Mouse (Mus musculus) testis, adult 2 months (tissue): ENCODE results near the gene Tmem151a. TPM values are rescaled to one million over a fixed set of nuclear protein-coding genes. Genes with fewer than 3 reads are reported as not detected.
A peak's percentile ranks its signal among the peaks of the same experiment; 100 is the strongest.

ENCODE experiments used
- H3K27ac ChIP-seq: fragments of 200-500 bp; 2 replicates; pipeline ENCODE4 v1.5.1; 2012; ENCODE audit warnings: low read depth, low read length; ENCODE audit not compliant: control insufficient read depth, insufficient read depth
- H3K27me3 ChIP-seq: fragments of 200-500 bp; 2 replicates; pipeline ENCODE4 v1.6.1; 2012; ENCODE audit warnings: mild to moderate bottlenecking, low read length, moderate library complexity; ENCODE audit not compliant: control insufficient read depth, insufficient read depth
- H3K36me3 ChIP-seq: fragments of 200-500 bp; 2 replicates; pipeline ENCODE4 v1.6.1; 2012; ENCODE audit warnings: mild to moderate bottlenecking, low read length; ENCODE audit not compliant: control insufficient read depth, insufficient read depth
- H3K4me1 ChIP-seq: fragments of 200-500 bp; 2 replicates; pipeline ENCODE4 v1.6.1; 2012; ENCODE audit warnings: low read length; ENCODE audit not compliant: control insufficient read depth, insufficient read depth
- H3K4me3 ChIP-seq: fragments of 200-500 bp; 2 replicates; pipeline ENCODE4 v1.5.1; 2012; ENCODE audit warnings: low read depth, mild to moderate bottlenecking, low read length, moderate library complexity, mixed read lengths; ENCODE audit not compliant: control insufficient read depth
- CTCF ChIP-seq: fragments of 200-500 bp; IDR thresholded peaks from 2 replicates; pipeline ENCODE4 v1.5.1; 2012; ENCODE audit warnings: low read depth, mild to moderate bottlenecking, inconsistent platforms, low read length, moderate library complexity; ENCODE audit not compliant: control insufficient read depth, insufficient read depth, insufficient replicate concordance
- POLR2A ChIP-seq: fragments of 200-500 bp; IDR thresholded peaks from 2 replicates; pipeline ENCODE4 v1.6.1; 2012; ENCODE audit warnings: low read depth, mild to moderate bottlenecking, inconsistent platforms, low read length, moderate library complexity; ENCODE audit not compliant: control insufficient read depth
- polyA plus RNA-seq: library from polyadenylated mRNA; depleted of rRNA; stranded (reverse); fragments of >200 nt; gene quantifications from 2 replicates; pipeline ENCODE4 v1.2.3, GENCODE M21; 2012

The Tmem151a gene
- polyA plus RNA-seq, 1 experiment, result 22.5 TPM

DNA sequence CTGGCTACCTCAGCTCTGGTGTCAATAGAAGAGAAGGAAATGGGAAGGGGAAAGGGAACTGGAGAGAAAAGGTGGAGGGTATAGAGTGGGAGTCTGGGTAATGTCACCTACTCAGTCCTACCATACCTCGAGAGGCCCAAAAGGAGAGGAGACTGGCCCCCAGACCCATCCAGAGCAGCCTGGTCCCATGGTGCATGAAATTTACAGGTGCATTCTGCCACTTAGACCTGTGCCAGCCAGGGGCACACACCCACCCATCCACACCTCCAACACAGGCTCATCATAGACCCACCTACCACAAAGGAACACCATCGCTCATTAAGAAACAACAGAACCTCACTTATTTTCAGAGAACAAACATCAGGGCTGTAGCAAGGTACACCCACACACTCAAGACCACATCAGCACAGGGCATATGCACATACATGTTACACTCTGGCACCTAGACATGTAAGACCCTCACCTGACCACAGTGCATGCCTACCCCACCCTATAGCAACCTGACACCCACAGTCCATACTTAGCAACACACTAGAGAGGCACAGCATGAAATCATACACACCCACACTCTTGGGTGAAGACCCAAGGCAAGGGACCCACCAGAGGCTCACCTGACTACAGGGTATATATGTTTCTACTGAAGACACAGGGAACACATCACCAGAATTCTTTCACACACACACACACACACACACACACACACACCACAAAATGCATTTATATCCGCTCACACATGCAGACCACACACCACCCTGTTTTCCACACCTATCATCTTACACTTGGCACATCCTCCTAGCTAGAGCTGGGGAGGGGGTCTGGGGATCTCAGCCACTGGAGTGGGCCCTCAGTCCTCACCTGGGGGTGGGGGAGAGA, 1.1 kb downstream of the Tmem151a start:
- H3K27me3 ChIP-seq, result no peaks in the 10 kb centered on the region; the same call in none of the 2 replicates
- TF ChIP-seq CTCF (no peak), POLR2A (no peak)
- peaks cover 20% of the 10 kb centered on the region for H3K4me1 ChIP-seq
- H3K4me3 ChIP-seq, result no peak overlapping the region
- H3K36me3 ChIP-seq, result no peaks in the 10 kb centered on the region
- H3K27ac ChIP-seq, result no peak overlapping the region

DNA sequence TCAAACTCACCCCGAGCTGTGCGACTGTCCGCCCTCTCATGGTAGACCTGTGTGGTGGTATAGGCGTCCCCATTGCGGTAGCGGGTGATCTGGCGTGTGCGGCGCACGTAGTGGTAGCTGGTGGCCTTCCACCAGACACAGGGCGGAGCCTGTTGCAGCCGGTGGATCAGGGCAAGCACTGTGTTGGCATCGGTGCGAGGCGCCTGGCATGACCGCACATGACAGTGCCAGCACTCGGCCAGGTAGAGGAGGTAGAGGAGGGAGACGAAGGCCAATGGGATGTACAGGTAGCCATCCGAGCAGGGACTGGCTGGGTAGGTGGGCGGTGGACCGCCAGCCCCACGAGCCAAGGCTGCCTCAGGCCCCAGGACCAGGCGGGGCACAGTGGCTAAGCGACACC, 2.7 kb downstream of the Tmem151a start:
- H3K36me3 ChIP-seq, result no peaks in the 10 kb centered on the region
- H3K27ac ChIP-seq, result no peak overlapping the region
- H3K4me3 ChIP-seq, result no peak overlapping the region
- H3K4me1 ChIP-seq, result peaks cover 12% of the 10 kb centered on the region
- TF ChIP-seq CTCF (no peak), POLR2A (no peak)
- no peaks in the 10 kb centered on the region; the same call in none of the 2 replicates for H3K27me3 ChIP-seq

DNA sequence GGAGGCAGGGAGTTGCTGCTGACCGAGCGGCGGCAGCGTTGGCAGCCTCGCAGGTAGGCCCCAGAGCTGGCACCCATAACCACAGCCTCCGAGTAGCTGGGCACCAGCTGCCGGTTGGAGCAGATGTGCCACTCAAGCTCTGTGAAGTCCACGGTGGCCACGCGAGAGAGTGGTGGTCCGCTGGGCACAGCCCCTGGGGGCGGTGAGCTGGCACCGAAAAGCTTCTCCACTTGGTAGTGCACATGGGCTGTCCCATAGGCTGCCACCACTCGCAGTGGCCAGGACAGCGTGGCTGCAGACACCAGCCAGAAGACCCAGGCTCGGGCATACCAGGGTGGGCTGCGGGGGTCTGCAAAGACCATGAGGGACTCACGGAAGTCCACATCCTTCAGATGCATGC, 3.3 kb downstream of the Tmem151a start:
- H3K4me3 ChIP-seq, result no peak overlapping the region
- TF ChIP-seq CTCF (no peak), POLR2A (no peak)
- no peak overlapping the region for H3K27ac ChIP-seq
- no peaks in the 10 kb centered on the region for H3K36me3 ChIP-seq
- no peaks in the 10 kb centered on the region; the same call in none of the 2 replicates for H3K27me3 ChIP-seq
- peaks cover 6% of the 10 kb centered on the region for H3K4me1 ChIP-seq

DNA sequence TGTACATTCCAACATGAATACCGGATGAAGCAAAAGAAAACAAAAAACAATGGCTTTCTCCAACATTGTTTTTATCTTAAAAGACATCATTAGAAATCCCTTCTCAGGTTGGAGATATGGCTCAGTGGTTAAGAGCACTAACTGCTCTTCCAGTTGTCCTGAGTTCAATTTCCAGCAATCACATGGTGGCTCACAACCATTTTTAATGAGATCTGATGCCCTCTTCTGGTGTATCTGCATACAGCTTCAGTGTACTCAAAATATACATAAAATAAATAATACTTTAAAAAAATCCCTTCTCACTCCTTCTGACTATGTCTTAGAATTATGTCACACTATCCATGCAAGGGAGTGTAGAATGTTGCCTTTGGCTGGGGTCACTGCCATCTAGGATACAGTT, 6.1 kb downstream of the Tmem151a start:
- no peak overlapping the region for H3K27ac ChIP-seq
- H3K27me3 ChIP-seq, result no peaks in the 10 kb centered on the region; the same call in 1 of the 2 replicates
- no peak overlapping the region for H3K4me3 ChIP-seq
- TF ChIP-seq CTCF (no peak), POLR2A (no peak)
- H3K4me1 ChIP-seq, result no peaks in the 10 kb centered on the region; the same call in 1 of the 2 replicates
- no peaks in the 10 kb centered on the region for H3K36me3 ChIP-seq

DNA sequence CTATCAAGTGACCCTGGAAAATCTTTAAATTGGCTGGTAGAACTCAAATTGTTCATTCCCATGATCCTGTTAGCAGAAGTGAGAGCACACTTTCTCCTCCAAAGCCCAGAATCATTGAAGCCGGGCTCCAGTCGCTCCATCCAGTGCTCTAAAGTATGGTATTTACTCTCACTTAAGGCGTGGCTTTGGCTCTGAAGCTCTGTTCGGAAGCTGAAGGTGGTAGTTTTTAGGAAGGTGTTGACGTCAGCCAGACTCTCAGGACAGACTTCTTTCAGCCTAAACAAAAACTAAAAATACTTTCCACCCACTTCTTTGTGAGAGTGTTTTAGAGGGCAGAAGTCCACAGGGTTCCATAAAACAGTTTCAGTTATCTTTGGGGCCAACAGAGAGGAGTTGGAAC, 11.8 kb downstream of the Tmem151a start:
- peak overlapping the region; percentile 14 for H3K4me3 ChIP-seq
- TF ChIP-seq POLR2A (no peak), CTCF (no peak)
- peaks cover 24% of the 10 kb centered on the region for H3K4me1 ChIP-seq
- H3K27me3 ChIP-seq, result no peaks in the 10 kb centered on the region
- no peaks in the 10 kb centered on the region for H3K36me3 ChIP-seq
- no peak overlapping the region for H3K27ac ChIP-seq

DNA sequence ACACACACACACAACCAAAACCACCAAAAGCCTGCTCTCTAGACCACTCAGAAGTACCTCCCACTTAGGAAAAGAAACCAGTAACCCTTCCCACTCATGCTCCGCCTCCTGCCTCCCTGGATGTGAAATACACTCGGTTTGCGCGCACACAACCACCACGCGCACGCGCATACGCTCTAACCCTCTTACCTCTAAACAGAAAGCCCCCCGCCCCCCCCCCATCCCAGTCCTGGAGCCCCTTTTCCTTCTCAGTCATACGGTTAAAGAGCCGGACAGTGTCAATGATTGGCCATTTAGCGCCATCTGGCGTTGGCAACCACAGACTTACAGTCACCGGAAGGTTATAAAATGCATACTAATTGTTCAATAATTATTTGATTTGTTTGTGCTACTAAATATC, 12.3 kb downstream of the Tmem151a start:
- TF ChIP-seq POLR2A (no peak), CTCF (0 out of 2 replicates have a peak, but pooled peaks have one; percentile 10)
- Histone ChIP-seq H3K27ac (no peak overlapping the region), H3K4me1 (peaks cover 29% of the 10 kb centered on the region), H3K27me3 (no peaks in the 10 kb centered on the region), H3K4me3 (peak overlapping the region; percentile 83), H3K36me3 (no peaks in the 10 kb centered on the region)

DNA sequence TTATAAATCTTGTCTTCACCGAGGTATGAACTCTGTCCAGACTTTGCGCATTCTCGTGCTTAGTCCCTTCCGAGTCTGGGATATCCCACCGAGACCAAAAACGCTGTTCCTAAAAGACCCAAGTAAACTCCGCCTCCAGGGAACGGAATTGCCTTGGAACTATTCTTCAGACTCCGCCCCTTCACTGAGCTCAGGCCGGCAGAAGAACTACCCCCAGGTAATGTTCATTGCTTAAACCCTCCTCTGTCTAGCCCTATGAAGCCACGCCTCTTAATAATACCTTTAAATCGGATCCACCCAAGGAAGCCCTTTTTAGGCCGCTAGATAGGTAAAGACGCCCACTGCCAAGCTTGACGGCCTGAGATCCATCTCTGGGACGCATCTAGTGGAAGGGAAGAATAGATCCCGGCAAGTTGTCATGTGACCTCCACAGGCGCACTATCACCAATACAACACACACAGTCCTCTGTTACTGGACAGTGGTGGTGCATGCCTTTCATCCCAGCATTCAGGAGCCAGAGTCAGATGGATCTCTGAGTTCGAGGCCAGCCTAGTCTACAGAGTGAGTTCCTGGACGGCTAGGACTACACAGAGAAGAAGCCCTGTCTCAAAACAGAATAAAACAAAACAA, 12.8 kb downstream of the Tmem151a start:
- no peaks in the 10 kb centered on the region for H3K27me3 ChIP-seq
- peaks cover 29% of the 10 kb centered on the region for H3K4me1 ChIP-seq
- H3K36me3 ChIP-seq, result no peaks in the 10 kb centered on the region
- no peak overlapping the region for H3K27ac ChIP-seq
- peak overlapping the region; percentile 83 for H3K4me3 ChIP-seq
- no peak for TF ChIP-seq CTCF
- no peak for TF ChIP-seq POLR2A
